Mouse (Mus musculus): ENCODE measurements around the gene 2010300C02Rik.
A peak's percentile ranks its signal among the peaks of the same experiment; 100 is the strongest.

2010300C02Rik gene

DNA sequence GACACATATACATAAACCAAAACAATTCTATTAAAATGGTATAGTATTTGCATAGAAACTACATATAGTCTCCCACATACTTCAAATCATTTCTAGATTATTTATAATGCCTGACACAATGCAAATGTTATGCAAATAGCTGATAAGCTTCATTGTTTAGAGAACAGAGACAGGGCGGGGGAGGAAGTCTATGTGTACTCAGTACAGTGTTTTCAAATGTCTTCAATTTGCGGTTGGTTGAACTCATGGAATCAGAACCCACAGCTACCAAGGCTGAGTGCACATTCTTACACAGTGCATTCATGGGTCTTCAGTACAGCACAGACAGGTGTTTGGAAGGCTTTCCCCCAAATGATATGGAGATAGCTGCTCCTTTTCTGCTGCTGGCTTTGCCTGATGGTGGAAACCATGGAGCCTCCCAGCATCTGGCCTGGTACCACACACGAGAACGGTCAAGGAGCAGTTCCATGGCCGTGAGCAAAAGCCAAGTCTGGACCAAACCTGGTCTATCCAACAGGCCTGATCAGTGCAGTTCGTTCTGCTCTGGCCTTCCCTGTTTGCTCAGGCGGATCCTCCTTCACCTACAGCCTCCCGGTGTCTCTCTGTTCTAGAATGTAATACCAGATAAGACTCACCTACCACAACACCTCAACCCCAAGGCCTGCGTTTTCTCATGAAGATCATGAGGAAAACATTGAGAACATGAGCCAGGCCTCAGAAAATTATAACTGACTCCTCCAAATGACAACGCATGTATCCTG is 8.1 kb downstream of the 2010300C02Rik start:
- DNase-seq (ENCODE audit: low spot score in 2 of 2): no peak

DNA sequence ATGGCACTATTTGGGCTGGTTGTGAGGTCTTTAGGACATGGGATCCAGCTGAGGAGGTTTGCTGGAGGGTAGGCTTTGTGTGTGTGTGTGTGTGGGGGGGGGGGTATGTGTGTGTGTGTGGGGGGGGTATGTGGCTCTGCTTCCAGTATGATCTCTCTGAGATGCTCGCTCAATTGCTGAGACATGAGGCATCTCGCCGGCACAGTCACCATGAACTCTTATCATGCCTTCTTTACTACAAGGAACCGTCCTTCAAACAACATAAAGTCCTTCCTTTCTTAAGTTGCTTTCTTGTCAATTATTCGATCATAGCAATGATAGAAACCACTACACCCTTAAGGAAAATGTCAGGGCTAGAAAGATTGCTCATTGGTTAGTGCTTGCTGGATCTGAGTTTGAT is 8.8 kb downstream of the 2010300C02Rik start:
- no peak for DNase-seq (ENCODE audit: low spot score in 2 of 2)

DNA sequence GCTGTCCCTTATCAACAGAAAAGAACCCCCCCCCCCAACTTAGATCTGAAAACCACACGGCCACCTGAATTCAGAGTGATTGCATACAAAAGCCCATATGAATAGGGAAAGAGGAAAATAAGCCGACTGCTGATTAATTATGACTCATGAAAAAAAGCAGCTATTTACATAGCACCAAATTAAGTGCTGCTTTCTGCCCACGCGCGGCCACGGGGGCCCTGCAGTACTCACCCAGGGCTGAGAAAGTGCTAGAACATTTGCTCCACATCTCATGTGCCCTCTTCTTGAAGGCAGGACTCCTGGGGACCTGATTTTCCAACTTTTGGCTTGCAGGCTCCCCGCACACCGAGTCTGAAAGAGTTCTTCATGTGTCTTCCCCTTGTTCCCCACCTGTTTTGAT is 10.1 kb downstream of the 2010300C02Rik start:
- no peak for DNase-seq (ENCODE audit: low spot score in 2 of 2)

DNA sequence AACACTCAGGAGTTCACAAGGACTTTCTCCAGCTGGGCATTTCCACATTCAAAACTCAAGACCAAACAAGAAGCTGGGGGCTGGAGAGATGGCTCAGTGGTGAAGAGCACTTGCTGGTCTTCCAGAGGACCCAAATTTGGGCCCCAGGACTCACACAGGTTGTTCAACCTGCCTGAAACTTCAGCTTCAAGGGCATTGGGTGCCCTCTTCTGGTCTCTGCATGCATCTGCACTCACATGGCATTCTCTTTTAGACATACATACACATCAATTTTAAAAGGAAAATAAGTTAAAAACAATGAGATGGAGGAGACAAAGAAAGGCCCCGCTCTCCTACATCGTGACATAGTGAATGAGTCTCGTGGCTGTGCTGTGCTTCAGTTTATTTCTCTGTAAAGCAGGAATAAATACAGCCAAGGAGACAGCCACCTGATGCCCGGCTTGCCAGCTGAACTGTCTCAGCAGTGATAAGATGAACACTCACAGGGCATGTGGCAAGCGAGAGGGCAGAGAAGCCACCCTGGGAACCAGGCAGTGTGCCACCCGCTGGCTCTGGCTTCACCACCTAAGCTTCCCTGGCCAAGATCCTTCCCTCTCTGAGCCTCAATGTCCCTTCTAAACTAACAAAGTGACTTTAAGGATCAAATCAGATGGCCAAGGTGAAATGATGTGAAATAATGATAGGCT is 11.5 kb downstream of the 2010300C02Rik start:
- no peak for DNase-seq (ENCODE audit: low spot score in 2 of 2)

DNA sequence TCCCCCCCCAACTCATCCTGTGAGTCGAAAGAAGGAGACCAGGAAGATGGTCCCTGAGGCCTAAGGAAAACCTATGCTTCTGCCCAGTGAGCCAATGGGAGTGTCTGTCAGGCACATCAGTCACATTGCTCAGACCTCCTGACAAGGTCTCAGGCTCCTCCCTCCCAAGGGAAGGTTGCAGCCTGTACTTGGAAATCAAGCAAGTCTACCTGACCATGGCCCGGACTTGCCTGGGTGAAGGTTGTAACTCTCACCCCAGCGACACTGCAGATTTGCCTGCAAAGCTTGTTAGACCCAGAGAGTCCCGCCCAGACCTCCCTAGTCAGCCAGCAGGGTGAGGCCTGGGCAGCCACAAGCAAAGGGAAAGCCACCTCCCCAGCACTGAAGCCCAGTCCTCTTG is 17.6 kb downstream of the 2010300C02Rik start:
- no peak for DNase-seq (ENCODE audit: low spot score in 2 of 2)

DNA sequence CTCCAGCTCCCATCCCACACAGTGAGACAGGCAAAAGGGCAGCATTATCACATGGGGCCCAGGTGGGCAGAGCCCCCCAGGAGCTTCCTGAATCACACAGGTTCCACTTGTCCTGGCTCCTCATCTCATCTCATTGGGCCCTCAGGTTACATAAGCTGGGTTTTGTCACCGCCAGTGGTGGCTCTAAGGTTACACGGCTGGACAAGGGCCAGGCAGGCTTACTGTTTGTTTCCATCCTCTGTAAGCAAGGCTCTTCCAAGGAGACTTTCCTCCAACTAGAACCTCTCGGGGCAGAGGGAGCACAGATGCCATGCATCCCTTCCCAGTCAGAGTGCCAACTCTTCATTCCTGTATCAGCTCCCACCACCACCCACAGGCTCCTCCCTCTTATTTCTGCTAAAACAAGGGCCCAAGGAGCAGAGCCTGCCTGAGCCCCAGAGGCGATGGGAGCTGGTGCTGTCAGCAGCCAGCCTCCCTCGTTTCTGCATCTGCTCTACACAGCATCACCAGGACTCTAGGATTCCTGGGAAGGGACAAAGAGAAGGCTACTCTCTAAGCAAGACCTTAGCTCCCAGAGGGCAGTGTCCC is 20.9 kb downstream of the 2010300C02Rik start:
- no peak for DNase-seq (ENCODE audit: low spot score in 2 of 2)

DNA sequence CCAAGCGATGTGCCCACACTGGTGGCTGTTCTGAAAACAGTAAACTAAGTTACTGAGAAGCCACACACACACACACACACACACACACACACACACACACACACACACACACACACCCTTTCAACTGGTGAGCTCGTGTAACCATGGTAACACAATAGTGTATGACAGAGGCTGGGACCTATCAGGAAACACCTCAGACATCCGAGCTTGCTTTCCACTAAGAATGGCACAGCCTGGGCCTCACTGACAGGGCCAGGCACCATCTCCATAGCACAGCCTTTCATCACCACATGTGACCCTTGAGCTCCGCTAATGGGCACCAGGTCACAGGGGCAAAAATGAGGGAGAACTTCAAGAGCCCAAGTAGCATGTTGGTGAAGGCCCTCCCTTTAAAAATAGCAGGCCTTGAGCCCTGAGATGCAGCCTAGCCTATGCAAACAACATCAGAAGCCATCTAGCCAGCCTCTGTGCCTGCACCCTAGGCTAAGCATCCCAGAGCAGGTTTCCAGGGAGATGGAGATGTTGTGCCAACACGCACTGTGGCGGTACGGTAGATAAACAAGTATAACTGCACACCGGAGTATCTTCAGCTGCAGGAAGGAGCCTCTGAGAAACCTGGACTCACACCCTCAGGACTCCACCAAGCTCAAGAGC is 21.6 kb downstream of the 2010300C02Rik start:
- no peak for DNase-seq (ENCODE audit: low spot score in 2 of 2)

DNA sequence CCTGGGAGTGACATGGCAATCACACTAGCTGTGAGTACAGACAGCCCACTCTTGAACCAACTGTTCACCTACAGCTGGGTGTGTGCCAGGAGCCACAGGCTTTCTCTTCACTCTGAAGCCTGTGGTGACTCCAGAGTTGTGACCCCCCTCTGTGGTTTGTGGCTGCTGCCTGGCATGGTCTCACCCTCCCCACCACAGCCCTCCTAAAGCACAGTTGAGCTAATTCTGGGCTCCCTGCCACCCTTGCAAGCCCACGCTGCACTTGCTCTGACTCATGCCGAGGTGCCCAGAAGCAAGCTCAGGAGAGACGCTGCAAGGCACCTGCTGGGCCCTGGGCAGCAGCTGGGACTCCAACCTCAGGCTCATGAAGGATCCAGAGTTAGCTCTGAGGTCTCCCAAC is 23.0 kb downstream of the 2010300C02Rik start:
- peak in 1 of 2 experiments; percentile 65 for DNase-seq (ENCODE audit: low spot score in 2 of 2)

DNA sequence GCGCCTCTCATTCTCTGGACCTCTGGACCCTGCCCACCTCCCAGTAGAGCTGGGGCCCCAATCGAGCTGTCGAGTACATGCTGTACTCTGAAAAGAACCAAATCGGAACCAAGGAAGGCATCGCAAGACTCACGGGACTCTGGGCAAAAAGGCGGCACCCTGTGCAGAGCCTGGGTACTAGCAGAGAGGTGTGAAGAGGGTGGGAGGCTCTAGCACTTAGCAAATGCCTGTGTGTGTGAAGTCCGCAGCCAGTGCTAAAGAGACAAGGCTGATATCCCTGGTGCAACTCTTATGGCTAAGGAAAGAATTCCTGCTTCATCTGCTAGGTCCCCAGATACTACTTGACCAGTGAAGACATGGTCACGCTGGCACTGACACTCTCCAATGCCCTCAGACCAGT is 24.2 kb downstream of the 2010300C02Rik start:
- DNase-seq (ENCODE audit: low spot score in 2 of 2): no peak

DNA sequence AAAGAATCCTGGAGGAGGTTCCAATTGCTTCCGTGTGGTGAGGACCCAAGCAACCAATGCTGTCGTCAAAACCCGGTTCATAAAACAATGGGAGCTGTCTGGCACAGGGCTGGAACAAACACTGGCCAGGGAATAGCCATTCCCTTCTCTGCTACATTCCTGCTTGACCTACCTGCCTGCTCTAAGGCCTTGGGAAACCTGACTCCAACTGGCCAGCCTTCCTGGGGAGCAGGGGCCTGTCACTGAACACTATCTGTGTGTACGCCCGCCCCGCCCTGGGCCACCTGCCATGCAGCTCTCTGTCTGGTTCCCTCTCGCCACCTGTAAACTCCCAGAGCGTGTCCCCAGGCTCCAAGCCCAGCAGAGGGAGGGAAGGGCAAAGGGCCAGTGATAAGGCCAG is 25.5 kb downstream of the 2010300C02Rik start:
- DNase-seq (ENCODE audit: low spot score in 2 of 2): no peak

DNA sequence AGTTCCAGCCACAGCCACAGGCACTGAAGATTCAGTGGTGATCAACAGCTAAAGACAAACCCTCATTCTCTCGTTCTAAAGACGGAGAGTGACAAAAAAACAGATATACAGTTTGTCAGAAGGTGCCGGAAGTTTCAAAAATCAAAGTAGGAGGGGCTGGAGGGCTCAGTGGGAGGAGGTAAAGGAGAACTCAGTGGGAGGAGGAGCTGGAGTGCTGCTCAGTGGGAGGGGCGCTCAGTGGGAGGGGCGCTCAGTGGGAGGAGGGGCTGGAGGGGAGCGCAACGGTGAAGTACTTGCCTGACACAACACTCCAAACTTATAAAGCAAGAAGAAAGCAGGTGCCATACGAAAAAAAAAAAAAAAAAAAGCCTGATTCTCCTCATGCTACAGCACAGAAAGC is 28.7 kb downstream of the 2010300C02Rik start:
- DNase-seq (ENCODE audit: low spot score in 2 of 2): no peak

DNA sequence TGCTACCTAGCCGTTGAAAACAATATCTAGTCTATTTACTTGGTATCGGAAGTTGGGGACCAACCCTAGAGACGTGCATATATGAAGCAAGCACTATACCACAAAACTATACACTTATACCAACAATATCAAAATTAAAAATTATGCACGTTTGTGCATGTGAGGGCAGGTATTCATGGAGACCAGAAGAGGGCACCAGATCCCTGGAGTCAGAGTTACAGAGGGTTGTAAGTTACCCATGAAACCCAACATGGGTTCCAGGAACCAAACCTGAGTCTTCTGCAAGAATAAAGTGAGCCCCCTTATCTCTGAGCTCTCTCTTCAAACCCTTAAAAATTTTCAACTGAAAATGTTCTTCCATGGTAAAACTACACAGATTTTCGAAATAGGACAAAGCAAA is 29.2 kb downstream of the 2010300C02Rik start:
- no peak for DNase-seq (ENCODE audit: low spot score in 2 of 2)

DNA sequence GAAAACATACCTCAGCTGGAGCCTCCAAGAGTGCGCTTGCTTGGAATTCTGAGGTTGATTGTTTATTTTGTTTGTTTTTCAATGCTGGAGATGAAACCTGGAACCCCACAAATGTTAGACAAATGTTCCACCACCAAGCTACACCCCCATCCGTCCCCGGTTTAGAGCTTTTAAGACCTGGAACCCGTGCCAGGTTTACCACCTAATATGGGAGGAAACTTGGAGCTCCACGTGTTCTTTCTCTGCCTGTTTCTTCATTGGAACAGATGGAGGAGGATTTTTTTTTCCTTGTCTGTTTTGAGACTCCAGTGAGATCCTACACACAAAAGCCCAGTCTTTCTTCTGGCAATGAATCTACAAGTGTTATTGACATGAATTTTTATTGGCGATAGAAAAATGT is 30.2 kb downstream of the 2010300C02Rik start:
- no peak for DNase-seq (ENCODE audit: low spot score in 2 of 2)

DNA sequence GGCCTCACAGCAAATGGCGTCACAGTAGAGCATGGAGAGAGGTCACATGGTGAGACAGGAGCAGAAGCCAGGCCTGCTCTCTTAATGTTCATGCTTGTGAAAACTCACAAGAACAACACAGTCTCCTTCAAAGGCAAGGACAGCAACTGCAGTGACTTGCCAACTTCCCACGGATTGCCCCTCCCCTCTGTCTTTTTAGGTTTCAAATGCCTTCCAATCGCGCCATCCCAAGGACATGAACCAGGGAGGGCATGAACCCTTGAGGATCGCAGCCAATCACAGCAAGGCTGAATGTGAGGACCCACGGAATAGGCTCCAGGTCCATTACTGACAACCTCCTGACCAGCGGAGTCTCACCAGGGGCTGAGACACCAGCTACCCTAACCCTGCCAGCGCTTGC is 31.5 kb downstream of the 2010300C02Rik start:
- DNase-seq (ENCODE audit: low spot score in 2 of 2): no peak

DNA sequence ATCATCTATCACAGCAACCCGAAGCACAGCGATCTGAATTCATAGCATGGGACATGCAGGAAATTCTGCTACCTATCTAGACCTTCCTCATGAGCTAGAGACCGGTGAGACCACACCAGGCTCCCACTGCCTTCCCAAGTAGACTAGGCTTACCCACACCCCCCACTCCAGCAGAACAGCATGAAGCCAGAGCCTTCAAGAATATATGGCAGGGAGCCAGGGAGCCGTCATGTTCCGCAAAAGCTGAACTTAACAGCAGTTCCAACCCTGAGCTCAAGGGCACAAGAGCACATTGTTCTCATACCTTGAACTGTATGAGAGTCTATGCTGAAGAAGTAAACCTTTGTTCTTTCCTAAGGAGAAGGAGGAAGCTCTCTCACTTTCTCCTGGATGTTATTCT is 32.4 kb downstream of the 2010300C02Rik start:
- DNase-seq (ENCODE audit: low spot score in 2 of 2): no peak

DNA sequence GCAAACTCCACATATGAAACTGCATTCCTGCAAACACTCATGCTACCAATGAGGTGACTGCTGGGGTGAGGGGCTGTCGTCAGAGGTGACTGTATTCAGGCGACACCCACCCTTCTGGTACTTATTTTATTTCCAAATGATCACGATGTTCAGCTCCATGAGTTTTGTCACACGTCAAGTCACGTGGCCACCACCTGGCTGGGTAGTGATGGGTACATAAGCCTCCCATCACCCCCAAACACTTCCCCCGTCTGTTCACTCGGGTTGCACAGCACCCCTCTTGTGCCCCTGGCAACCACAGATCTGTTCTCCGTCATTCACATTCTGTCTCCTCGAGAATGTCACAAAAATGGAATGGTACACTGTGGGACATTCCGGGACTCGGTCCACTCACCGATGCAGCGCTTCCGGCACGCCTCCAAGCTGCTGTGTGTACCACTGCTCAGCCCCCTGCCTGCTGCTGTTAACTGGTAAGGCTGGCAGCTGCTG is 32.9 kb downstream of the 2010300C02Rik start:
- DNase-seq (ENCODE audit: low spot score in 2 of 2): peak in 1 of 2 experiments; percentile 69

DNA sequence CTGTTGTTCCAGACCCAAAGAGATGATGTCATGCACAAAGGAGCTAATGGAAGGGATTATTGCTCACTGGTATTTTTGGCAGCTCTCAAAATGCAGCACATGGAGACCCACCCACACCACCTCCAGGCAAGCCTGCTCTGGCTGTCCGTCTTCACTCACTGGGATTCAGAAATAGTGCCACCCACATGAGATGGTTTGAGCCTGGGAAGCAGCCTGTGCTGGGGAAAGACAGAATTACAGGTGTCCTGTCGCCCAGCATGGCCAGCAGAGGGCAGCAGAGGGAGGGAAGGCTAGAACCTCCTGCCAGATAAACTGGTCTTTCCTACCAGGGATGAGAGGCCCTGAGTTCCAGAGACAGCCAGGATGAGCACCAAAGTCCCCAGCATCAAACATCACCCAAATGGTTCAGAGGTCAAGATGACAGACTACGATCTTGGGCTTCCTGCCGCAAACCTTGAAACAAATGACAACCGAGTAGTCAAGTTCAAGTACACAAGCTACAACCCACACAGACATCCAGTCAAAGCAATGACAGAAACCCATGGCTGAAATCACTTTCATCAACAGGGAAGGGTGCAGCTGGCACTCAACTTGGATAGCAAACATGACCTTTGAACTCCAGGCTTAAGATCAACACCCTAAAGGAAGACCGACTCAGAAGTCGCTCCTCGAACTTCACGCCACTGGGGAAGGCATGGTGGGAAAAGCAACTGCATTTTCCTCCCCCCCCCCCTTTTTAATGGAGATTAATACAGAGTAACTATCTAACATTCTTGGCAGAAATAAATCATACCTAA is 41.4 kb downstream of the 2010300C02Rik start:
- DNase-seq (ENCODE audit: low spot score in 2 of 2): peak; percentile 80 to 84

DNA sequence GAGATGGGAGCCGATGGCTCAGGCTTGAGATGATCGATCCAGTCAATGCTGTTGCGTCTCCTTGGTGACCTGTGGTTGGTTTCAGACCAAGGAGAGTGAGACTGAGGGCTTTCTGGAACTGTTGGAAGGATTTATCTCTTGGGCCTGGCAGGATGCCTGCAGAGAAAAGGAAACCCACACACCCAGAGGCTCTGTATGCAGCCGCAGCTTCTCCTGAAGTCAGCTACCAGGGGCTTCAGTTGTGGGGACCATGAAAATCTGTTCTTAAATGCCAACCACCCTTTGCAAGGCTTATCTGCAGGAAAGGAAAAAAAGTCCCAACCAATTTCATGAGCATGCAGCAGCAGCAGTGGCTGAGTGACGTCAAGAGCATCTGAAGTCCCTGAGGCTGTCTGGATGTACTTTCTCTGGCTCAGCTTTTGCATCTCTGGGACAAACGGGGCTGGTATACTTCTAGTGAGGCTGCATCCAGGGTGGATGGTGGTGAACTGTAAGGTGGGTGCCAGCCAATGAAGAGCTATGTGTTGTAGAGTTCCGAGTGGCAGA is 42.8 kb downstream of the 2010300C02Rik start:
- no peak for DNase-seq (ENCODE audit: low spot score in 2 of 2)

DNA sequence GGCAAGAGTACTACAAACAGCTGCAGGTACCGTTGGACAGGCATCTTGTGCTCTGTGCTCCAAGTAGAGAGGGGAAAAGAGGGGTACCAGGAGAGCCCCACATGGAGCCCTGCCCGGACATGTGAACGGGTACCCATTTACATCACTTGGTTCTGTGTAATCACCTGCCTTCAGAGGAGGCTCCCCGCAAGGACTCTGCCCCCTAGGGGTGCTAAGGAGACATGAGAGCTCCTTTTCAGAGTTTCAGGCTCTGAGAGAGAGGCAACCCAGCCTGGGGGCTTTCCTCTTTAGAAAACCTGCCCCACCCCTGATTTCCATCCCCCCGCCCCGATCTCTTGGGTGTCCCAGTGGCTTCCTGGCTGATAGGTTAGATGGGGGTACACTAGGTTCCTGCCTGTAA is 44.4 kb downstream of the 2010300C02Rik start:
- no peak for DNase-seq (ENCODE audit: low spot score in 2 of 2)

DNA sequence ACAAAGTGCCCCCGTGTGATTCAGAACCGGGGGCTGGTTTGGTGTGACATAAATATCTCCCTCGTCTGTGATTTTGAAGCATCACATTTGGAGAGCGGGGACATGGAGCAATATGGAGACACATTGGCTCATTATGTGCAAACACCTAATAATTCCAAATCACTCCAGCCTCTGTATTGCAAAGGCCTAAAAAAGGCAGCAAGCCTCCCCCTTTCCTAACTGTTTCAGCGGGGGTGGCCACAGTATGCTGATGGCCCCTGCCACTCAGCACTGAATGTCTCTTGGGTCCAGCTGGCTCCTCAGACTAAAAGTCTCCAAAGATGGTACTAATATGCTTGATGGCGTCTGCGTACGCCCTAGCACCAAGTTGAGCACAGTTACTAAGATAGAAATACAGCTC is 45.6 kb downstream of the 2010300C02Rik start:
- no peak for DNase-seq (ENCODE audit: low spot score in 2 of 2)

DNA sequence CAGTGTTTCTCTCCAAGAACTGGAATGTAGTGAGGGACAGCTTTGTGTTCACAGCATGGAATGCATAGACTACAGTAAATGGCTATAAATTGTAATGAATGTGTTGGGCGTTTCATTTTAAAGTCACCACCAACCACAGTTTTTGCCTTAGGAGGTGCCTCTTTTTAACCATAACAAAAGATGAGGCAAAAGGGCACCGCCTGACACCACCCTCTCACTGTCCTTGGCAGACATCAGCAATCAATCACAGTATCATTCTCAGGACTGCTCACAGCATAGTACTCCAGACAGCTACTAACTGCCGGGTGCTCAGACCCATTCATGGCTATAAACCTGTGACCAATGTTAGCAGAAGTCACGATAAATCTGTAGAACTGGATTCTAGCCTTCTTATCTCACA is 48.6 kb downstream of the 2010300C02Rik start:
- no peak for DNase-seq (ENCODE audit: low spot score in 2 of 2)
